Mouse (Mus musculus) layer of hippocampus, adult 11-12 months (tissue): ENCODE measurements around the gene F12.

ENCODE experiments used
- DNase-seq: peaks from one replicate; pipeline ENCODE4 v3.0.0; 2022; ENCODE audit warnings: low spot score

F12 gene

DNA sequence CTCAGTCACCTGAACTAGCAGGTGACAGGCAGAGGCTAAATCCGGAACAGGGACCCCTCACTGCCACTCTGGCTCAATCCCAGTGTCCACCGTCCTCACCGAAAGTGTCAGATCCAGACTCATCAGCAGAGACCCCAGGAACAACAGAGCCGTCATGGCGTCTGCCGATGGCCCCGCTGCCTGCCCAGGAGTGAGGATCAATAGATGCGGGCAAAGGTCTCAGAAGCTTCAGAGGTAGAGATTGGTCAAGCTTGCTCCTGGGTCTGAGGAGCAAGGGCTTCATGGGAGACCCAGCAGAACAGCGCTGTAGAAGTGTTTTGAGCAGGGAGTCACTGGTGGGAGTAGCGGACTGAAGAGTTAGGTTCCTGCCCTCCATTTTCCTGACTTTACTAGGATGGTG, at the start of gene F12:
TSS of gene F12 (minus strand) at position 181 of the 400 bp plus-strand sequence.
- DNase-seq: no peak

DNA sequence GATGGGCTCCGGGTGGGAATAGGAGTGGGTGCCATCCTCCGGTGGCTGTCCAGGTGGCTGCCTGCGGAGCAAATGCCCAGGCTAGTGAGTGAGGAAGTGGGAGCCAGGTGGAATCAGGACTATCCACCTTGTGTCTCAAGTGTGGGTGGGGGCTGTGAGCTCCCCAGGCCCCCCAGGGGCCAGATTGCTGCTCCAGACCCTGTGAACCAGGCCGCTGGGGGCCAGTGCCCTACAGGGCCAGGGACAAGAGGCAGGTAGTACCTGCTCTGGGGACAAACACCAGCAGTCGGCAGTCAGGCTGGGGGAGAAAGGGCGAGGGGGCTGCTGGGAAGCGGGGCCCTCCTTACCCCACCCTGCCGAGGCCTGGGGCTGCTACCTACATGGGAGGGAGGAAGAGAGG, 49.7 kb upstream of the F12 start:
- DNase-seq: no peak

- DNase-seq: no peak
These were observed 49.2 kb upstream of the F12 start for GRCm38 (mm10) chr13:55475750-55476149.

GRCm38 (mm10) chr13:55474621-55475069, 48.1 kb upstream of the F12 start:
- DNase-seq: peak; percentile 84

DNA sequence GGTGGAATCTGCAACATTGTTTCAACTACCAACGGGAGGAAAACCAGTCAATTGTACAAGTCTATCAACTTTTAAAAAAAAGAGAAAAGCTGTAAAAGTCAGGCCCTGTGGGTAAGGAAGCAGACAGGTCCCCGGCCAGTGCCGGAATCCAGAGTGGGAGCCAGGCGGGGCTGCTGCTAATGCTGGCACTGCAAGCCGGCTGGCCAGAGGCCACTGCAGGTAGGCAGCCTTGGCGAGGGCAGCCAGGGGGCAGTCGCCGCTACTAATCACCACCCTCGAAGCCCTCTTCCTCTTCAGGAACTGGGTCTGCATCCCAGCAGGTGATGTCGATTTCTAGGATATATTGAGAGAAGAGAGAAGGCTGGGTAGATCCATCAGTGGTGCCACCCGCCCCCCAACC, 47.4 kb upstream of the F12 start:
- no peak for DNase-seq

- no peak for DNase-seq
These were observed 46.7 kb upstream of the F12 start for GRCm38 (mm10) chr13:55473076-55473831.

DNA sequence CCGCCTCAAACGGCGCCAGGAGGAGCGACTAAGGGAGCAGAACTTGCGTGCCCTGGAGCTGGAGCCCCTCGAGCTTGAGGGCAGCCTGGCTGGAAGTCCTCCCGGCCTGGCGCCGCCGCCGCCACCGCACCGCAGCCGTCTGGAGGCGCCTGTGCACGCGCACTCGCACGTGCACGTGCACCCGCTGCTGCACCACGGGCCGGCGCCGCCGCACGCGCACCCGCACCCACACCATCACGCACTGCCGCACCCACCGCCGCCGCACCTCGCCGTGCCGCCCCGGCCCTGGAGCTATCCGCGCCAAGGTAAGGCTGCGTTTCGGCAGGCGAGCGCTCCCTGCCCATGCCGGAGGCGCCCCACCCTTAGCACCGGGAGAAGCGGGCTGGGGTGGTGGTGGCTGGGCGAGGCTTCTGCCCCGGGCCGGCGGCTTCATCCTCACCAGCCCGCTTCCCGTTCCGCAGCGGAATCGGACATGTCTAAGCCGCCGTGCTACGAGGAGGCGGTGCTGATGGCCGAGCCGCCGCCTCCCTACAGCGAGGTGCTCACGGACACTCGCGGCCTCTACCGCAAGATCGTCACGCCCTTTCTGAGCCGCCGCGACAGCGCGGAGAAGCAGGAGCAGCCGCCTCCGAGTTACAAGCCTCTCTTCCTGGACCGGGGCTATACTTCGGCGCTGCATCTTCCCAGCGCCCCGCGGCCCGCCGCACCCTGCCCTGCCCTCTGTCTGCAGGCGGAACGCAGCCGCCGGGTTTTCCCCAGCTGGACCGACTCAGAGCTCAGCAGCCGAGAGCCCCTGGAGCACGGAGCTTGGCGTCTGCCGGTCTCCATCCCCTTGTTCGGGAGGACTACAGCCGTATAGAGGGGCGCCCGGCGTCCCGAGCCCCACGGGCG, 45.8 kb upstream of the F12 start:
- DNase-seq: peak; percentile 71

DNA sequence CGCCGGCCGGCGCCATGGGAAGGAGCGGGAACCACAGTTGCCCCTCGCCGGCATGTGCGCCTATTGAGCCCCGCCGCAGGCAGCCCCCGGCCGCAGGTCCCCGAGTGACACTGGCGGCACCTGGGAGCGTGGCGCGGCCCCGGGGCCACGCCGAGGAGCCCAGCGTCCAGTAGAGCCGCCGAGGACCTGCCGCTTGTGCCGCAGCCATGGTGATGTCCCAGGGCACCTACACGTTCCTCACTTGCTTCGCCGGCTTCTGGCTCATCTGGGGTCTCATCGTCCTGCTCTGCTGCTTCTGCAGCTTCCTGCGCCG, 45.2 kb upstream of the F12 start:
- no peak for DNase-seq

- DNase-seq: peak; percentile 82
These were observed 44.7 kb upstream of the F12 start for GRCm38 (mm10) chr13:55471156-55471818.

- peak; percentile 77 for DNase-seq
These were observed 43.8 kb upstream of the F12 start for GRCm38 (mm10) chr13:55470372-55470771.

- no peak for DNase-seq
These were observed 42.4 kb upstream of the F12 start for GRCm38 (mm10) chr13:55468851-55469560.

DNA sequence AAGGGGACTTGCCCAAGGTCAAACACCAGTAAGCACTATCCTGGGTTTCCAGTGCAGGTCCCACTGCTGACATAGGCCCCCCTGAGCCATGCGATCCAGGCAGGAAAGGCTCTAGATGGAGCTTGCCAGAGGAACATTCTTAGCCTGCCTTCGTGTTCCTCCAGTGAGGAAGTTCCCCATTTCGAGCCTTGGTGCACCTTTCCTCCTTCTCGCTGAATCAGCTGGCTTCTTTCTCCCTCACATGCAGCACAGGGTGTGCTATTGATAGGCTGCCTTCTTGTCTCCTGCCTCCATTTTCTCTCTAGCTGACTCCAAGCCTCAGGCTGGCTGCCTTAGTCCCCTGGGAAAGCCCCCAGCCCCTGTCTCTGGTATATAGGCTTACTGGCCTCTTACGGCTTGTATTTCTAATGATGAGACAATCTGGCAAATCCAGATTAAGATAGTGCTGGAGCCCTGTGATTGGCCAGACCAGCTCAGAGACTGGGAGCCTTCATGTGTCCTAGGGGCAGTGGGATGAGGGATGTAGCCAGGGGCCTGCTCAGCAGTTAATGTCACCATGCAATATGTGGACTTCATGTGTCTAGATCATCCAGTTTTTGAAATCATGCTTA, 39.3 kb upstream of the F12 start:
- DNase-seq: no peak

- peak; percentile 65 for DNase-seq
These were observed 38.6 kb upstream of the F12 start for GRCm38 (mm10) chr13:55465184-55465583.

GRCm38 (mm10) chr13:55464027-55464884, 37.7 kb upstream of the F12 start, which contains the start of gene Prr7:
TSS of gene Prr7 (plus strand) at chr13:55464267.
- peak; percentile 70 for DNase-seq

GRCm38 (mm10) chr13:55463399-55464026, 36.9 kb upstream of the F12 start:
- no peak for DNase-seq

DNA sequence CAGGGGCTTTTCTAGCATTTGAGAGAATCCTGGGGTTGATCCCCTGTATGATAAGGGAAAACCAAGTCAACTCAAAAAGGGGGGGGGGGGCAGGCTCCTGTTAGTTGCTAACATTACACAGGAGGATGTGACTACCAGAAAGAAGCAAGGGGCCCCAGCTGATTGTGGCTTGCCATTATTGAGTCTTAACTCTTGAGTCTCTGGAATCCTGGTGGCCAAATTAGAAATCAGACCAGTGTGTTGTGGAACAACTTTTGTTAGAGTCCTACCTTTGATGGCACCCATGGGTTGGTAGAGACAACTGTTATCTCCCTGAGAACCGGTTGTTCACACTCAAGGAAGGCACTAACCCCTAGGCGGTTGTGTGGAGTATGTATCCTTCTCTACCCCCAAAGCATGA, 36.4 kb upstream of the F12 start:
- DNase-seq: no peak

- DNase-seq: no peak
These were observed 25.4 kb upstream of the F12 start for GRCm38 (mm10) chr13:55451785-55452549.

DNA sequence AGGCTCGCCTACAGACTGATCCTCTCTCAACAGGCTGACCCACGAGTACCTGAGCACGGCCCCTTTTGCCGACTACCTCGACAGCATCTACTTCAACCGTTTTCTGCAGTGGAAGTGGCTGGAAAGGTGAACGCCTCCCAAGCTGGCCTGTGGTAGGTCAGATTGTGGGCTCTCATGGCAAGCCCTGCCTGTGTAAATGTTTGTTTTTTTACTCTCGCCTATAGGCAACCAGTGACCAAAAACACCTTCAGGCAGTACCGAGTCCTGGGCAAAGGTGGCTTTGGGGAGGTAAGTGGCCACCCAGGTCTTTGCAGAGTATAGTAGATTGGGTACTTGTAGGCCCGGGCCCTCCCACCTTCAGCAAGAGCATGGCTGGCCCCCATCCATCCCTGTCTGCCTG, 24.7 kb upstream of the F12 start:
- no peak for DNase-seq

DNA sequence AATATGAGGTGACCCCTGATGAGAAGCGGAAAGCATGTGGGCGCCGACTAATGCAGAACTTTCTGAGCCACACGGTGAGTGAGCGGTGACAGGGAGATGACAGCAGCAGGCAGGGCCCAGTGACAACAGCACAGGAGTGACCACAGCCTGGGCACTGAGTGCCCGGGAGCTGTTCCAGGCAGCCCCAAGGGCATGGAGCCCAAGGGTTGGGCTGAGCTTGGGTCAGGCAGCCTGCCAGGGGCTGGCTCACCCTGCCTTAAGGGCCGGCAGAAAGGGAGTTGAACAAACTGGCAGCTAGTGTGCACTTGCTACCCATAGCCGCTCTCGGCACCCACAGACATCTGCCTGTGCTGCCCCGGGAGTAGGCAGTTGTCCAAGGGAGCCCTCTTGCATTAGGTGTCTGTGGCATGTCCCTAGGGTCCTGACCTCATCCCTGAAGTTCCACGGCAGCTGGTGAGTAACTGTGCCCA, 24.0 kb upstream of the F12 start:
- DNase-seq: peak; percentile 58
